8 mouse cellular contexts compared by ENCODE assay signal in the genomic region with DNA sequence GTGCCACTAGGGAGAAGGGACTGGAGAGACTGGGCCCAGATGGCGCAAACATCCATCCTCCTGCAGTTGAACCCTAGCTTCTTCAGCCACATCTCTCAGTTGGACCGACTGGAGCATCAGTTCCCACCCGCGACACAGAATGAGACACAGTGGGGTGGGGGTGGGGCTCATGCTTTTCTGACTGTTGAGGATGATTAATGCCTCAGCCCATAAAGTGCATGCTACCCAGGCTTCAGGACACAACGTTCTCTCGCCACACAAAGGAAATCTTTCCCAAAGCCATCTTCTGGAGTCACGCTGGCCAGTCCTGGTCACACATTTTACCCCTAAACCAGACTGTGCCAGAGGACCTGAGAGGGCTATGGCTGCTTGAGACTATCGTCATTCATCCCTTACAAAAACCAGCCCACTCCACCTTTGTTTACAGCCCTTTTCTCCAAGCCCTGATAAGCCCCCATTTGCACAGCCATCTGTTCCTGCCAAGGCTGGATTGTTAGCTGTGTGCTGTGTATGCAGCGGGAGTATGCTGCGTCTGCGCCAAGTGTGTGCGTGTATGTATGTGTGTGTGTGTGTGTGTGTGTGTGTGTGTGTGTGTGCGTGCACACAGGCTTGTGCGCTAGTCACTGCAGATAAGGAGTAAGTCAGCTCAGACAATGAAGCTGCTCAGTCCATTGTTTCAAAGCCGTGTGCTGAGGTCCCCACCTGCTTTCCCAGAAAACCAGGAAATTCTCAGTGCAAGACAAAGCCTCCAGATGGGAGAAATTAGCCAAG. TPM values are rescaled to one million over a fixed set of nuclear protein-coding genes. Genes with fewer than 3 reads are reported as not detected.
DNase-seq lines count a peak whose midpoint lies in the region; ATAC-seq and TF ChIP-seq lines count a peak whose summit lies in the region.

No protein-coding gene starts in this region.

- no peak for DNase-seq in kidney, adult 2 months
- DNase-seq in layer of hippocampus, postnatal 10 days (ENCODE audit: low spot score in 2 of 2), result peak; percentile 66 to 71
- DNase-seq in adrenal gland, postnatal 14 days, result no peak
- no peak for DNase-seq in spleen, adult 18-20 months
- DNase-seq in cerebellum, adult 9-10 months, result no peak

- H3K9me3 ChIP-seq in kidney, embryonic 14.5 days (ENCODE audit: control insufficient read depth, low read length), result no peaks in the 10 kb centered on the region
- no peaks in the 10 kb centered on the region for H3K9me3 ChIP-seq in forebrain, embryonic 13.5 days (replicated peaks)
- no peaks in the 10 kb centered on the region for H3K9me3 ChIP-seq in neural tube, embryonic 12.5 days

- TF ChIP-seq POLR2A in kidney, adult 2 months (IDR thresholded peaks at IDR 0.05; ENCODE audit: low read depth, low read length), result no peak

- ATAC-seq in kidney, embryonic 14.5 days (ENCODE audit: low FRiP score, low TSS enrichment), result peak; percentile 49; the same call in 1 of the 2 replicates
- ATAC-seq in forebrain, embryonic 13.5 days, result peak; percentile 98
- ATAC-seq in neural tube, embryonic 12.5 days (ENCODE audit: low FRiP score, low read depth), result peak; percentile 87

- no peaks in the 10 kb centered on the region for H3K36me3 ChIP-seq in kidney, embryonic 14.5 days (ENCODE audit: control insufficient read depth, insufficient read depth, low read length)
- no peaks in the 10 kb centered on the region for H3K36me3 ChIP-seq in kidney, adult 2 months (ENCODE audit: control insufficient read depth, insufficient read depth, low read length)
- no peaks in the 10 kb centered on the region for H3K36me3 ChIP-seq in forebrain, embryonic 13.5 days (ENCODE audit: poor library complexity, severe bottlenecking)
- no peaks in the 10 kb centered on the region for H3K36me3 ChIP-seq in neural tube, embryonic 12.5 days

- WGBS in kidney, embryonic 14.5 days, result 58% methylated on average over 15 of the region's 15 CpGs
- WGBS in kidney, adult 2 months, result 66% methylated on average over 15 of the region's 15 CpGs
- WGBS in forebrain, embryonic 13.5 days, result 25% methylated on average over 15 of the region's 15 CpGs
- 27% methylated on average over 15 of the region's 15 CpGs for WGBS in neural tube, embryonic 12.5 days

- H3K4me2 ChIP-seq in kidney, embryonic 14.5 days (replicated peaks; ENCODE audit: low read depth, low read length), result no peak overlapping the region
- peak overlapping the region; percentile 12 for H3K4me2 ChIP-seq in forebrain, embryonic 13.5 days
- no peak overlapping the region; the same call in 1 of the 2 replicates for H3K4me2 ChIP-seq in neural tube, embryonic 12.5 days (replicated peaks)

- TF ChIP-seq CTCF in kidney, adult 2 months (conservative IDR thresholded peaks at IDR 0.05; ENCODE audit: insufficient read depth, insufficient read length, low read depth, low read length), result no peak

- H3K4me3 ChIP-seq in kidney, embryonic 14.5 days (ENCODE audit: low read length), result no peak overlapping the region
- no peak overlapping the region for H3K4me3 ChIP-seq in kidney, adult 2 months (ENCODE audit: insufficient read depth, low read depth, low read length)
- no peak overlapping the region for H3K4me3 ChIP-seq in forebrain, embryonic 13.5 days
- no peak overlapping the region for H3K4me3 ChIP-seq in neural tube, embryonic 12.5 days

- H3K4me1 ChIP-seq in kidney, embryonic 14.5 days (ENCODE audit: control insufficient read depth, insufficient read depth, low read length), result peaks cover 5% of the 10 kb centered on the region; the same call in 1 of the 2 replicates
- H3K4me1 ChIP-seq in kidney, adult 2 months (ENCODE audit: control insufficient read depth, insufficient read depth, low read length), result peaks cover 10% of the 10 kb centered on the region; the same call in 1 of the 2 replicates
- H3K4me1 ChIP-seq in forebrain, embryonic 13.5 days, result peaks cover 32% of the 10 kb centered on the region
- H3K4me1 ChIP-seq in neural tube, embryonic 12.5 days, result peaks cover 32% of the 10 kb centered on the region

- H3K9ac ChIP-seq in kidney, embryonic 14.5 days (ENCODE audit: low read depth, low read length), result no peak overlapping the region
- H3K9ac ChIP-seq in forebrain, embryonic 13.5 days, result peak overlapping the region; percentile 52; the same call in 1 of the 2 replicates
- H3K9ac ChIP-seq in neural tube, embryonic 12.5 days, result 0 out of 2 replicates have a peak overlapping the region, but pooled peaks have one; percentile 5

- H3K27me3 ChIP-seq in kidney, embryonic 14.5 days (ENCODE audit: control insufficient read depth, insufficient read depth, low read length), result no peaks in the 10 kb centered on the region
- no peaks in the 10 kb centered on the region for H3K27me3 ChIP-seq in kidney, adult 2 months (replicated peaks; ENCODE audit: control insufficient read depth, insufficient read depth, low read length)
- no peaks in the 10 kb centered on the region for H3K27me3 ChIP-seq in forebrain, embryonic 13.5 days
- no peaks in the 10 kb centered on the region for H3K27me3 ChIP-seq in neural tube, embryonic 12.5 days (replicated peaks)

- H3K27ac ChIP-seq in kidney, embryonic 14.5 days (ENCODE audit: low read depth, low read length), result no peak overlapping the region
- no peak overlapping the region for H3K27ac ChIP-seq in kidney, adult 2 months (ENCODE audit: insufficient read depth, low read depth, low read length)
- H3K27ac ChIP-seq in forebrain, embryonic 13.5 days, result peak overlapping the region; percentile 95
- H3K27ac ChIP-seq in neural tube, embryonic 12.5 days, result peak overlapping the region; percentile 77

RNA-seq across cellular contexts. Expression of a gene that starts 18.1 kb away (rescaled TPM):
- polyA plus RNA-seq in kidney, embryonic 14.5 days (2014; fragmentation: Nextera tagmentation; extraction: Ambion mirVana), result 69.0 and 77.1 TPM in 2 replicates
- 86.5 and 103 TPM in 2 replicates for polyA plus RNA-seq in kidney, adult 2 months (2012; rRNA removed)
- polyA plus RNA-seq in forebrain, embryonic 13.5 days (2015; fragmentation: Nextera tagmentation; extraction: Ambion mirVana), result 108 and 121 TPM in 2 replicates
- total RNA-seq in layer of hippocampus, postnatal 10 days (2021), result 10 to 100 TPM; 73.8 to 89.8 TPM
- 79.9 and 80.9 TPM in 2 replicates for polyA plus RNA-seq in neural tube, embryonic 12.5 days (2016; fragmentation: Nextera tagmentation; extraction: Ambion mirVana)
- 25.8 and 28.5 TPM in 2 replicates for total RNA-seq in adrenal gland, postnatal 14 days (2021)

RNA-seq across cellular contexts. Expression of a gene that starts 30.3 kb away (rescaled TPM):
- 16.0 and 21.0 TPM in 2 replicates for polyA plus RNA-seq in kidney, embryonic 14.5 days (2014; fragmentation: Nextera tagmentation; extraction: Ambion mirVana)
- 16.9 and 18.7 TPM in 2 replicates for polyA plus RNA-seq in kidney, adult 2 months (2012; rRNA removed)
- polyA plus RNA-seq in forebrain, embryonic 13.5 days (2015; fragmentation: Nextera tagmentation; extraction: Ambion mirVana), result 7.6 and 9.1 TPM in 2 replicates
- total RNA-seq in layer of hippocampus, postnatal 10 days (2021), result 1 to 10 TPM; 8.0 to 8.9 TPM
- 10.9 and 11.6 TPM in 2 replicates for polyA plus RNA-seq in neural tube, embryonic 12.5 days (2016; fragmentation: Nextera tagmentation; extraction: Ambion mirVana)
- total RNA-seq in adrenal gland, postnatal 14 days (2021), result 11.1 and 12.7 TPM in 2 replicates

Comparison
In these comparisons a context has a peak if more than half of its experiments do, and no peak if none do; other contexts are left out.
1. H3K27ac ChIP-seq: peak in forebrain, embryonic 13.5 days (single experiment) and neural tube, embryonic 12.5 days (single experiment); none in kidney, embryonic 14.5 days (single experiment) and kidney, adult 2 months (single experiment).
2. DNase-seq: peak in layer of hippocampus, postnatal 10 days (2 of 2); none in kidney, adult 2 months (single experiment), adrenal gland, postnatal 14 days (single experiment), spleen, adult 18-20 months (0 of 2) and cerebellum, adult 9-10 months (single experiment).
3. Peak in every context shown above with its lines, with median percentiles within 50 percentile points of each other: ATAC-seq.